Mouse (Mus musculus) heart, postnatal 0 days (tissue): ENCODE measurements around the gene Spsb1. TPM values are rescaled to one million over a fixed set of nuclear protein-coding genes. Genes with fewer than 3 reads are reported as not detected.

Source experiments
- ATAC-seq: fragments of 200-750 bp; cut with Nextera tagmentation; 2 replicates; pipeline ENCODE4 v1.8.0; 2017; ENCODE audit warnings: low read depth, moderate number of reproducible peaks, moderate library complexity; ENCODE audit not compliant: insufficient read depth
- DNase-seq: peaks from one replicate; pipeline ENCODE4 v3.0.0-alpha.2; 2016; ENCODE audit warnings: low spot score
- H3K27ac ChIP-seq: fragments of 300-500 bp; sonication (generic); 2 replicates; pipeline ENCODE4 v1.5.1; 2014; ENCODE audit warnings: low read depth, mild to moderate bottlenecking
- H3K27me3 ChIP-seq: fragments of 300-500 bp; sonication (generic); 2 replicates; pipeline ENCODE4 v1.6.1; 2014; ENCODE audit warnings: low read length, mixed read lengths; ENCODE audit not compliant: control insufficient read depth, insufficient read depth
- H3K36me3 ChIP-seq: fragments of 300-500 bp; sonication (generic); replicated peaks from 2 replicates; pipeline ENCODE4 v1.6.1; 2014; ENCODE audit warnings: low read length, mixed read lengths; ENCODE audit not compliant: control insufficient read depth, insufficient read depth
- H3K4me1 ChIP-seq: fragments of 300-500 bp; sonication (generic); 2 replicates; pipeline ENCODE4 v1.6.1; 2014; ENCODE audit warnings: antibody characterized with exemption; ENCODE audit not compliant: control insufficient read depth, insufficient read depth
- H3K4me2 ChIP-seq: fragments of 300-500 bp; sonication (generic); 2 replicates; pipeline ENCODE4 v1.6.1; 2014; ENCODE audit warnings: low read depth, mild to moderate bottlenecking, low read length, moderate library complexity
- H3K4me3 ChIP-seq: fragments of 300-500 bp; sonication (generic); 2 replicates; pipeline ENCODE4 v1.5.1; 2014; ENCODE audit warnings: low read depth, low read length
- H3K9ac ChIP-seq: fragments of 300-500 bp; sonication (generic); replicated peaks from 2 replicates; pipeline ENCODE4 v1.6.1; 2014; ENCODE audit warnings: low read depth, low read length, mixed read lengths
- H3K9me3 ChIP-seq: fragments of 300-500 bp; sonication (generic); replicated peaks from 2 replicates; pipeline ENCODE4 v1.6.1; 2016; ENCODE audit warnings: low read length; ENCODE audit not compliant: control insufficient read depth
- CTCF ChIP-seq: IDR thresholded peaks from 2 replicates; pipeline ENCODE4 v1.5.1; 2016; ENCODE audit warnings: antibody characterized with exemption, control low read depth, low read depth
- EP300 ChIP-seq: IDR thresholded peaks from 2 replicates; pipeline ENCODE4 v1.6.1; 2016; ENCODE audit warnings: antibody characterized with exemption, low read depth
- WGBS: fragments of 180-500 bp; shearing (Covaris S2); extraction: QIAGEN DNeasy Blood & Tissue Kit; methylation state at CpG from one replicate; pipeline ENCODE4 v1.1.7; 2014; 5-methylcytosine and 5-hydroxymethylcytosine counted together
- polyA plus RNA-seq: library from polyadenylated mRNA; unstranded; fragments of >200 nt; fragmentation: Nextera tagmentation; extraction: Ambion mirVana; gene quantifications from 2 replicates; pipeline ENCODE4 v1.2.1, GENCODE M21; 2015
- total RNA-seq: library from RNA; depleted of rRNA; stranded (reverse); fragments of >200 nt; gene quantifications from 2 replicates; pipeline ENCODE4 v1.2.3, GENCODE M21; 2014; ENCODE audit warnings: low replicate concordance

The Spsb1 gene
- total and polyA plus RNA-seq, 2 experiments from 2014 or later = 13.2 to 15.2 TPM

GRCm38 (mm10) chr4:149990212-149990953 is 35.5 kb upstream of the Spsb1 start:
- Histone ChIP-seq H3K4me3 (no peak overlapping the region), H3K9ac (0 out of 2 replicates have a peak overlapping the region, but pooled peaks have one; percentile 5), H3K9me3 (no peaks in the 10 kb centered on the region), H3K4me1 (peaks cover 40% of the 10 kb centered on the region), H3K36me3 (peaks cover 6% of the 10 kb centered on the region), H3K27ac (peak overlapping the region; percentile 43; the same call in 1 of the 2 replicates), H3K4me2 (no peak overlapping the region), H3K27me3 (no peaks in the 10 kb centered on the region)
- 27% methylated on average over 8 of the region's 8 CpGs for WGBS
- ATAC-seq (no peak), DNase-seq (no peak)
- TF ChIP-seq CTCF (no peak), EP300 (no peak)

- Histone ChIP-seq H3K4me2 (peak overlapping the region; percentile 64), H3K27me3 (no peaks in the 10 kb centered on the region), H3K4me3 (peak overlapping the region; percentile 32), H3K9me3 (no peaks in the 10 kb centered on the region), H3K36me3 (peaks cover under 1% of the 10 kb centered on the region; the same call in 1 of the 2 replicates), H3K9ac (peak overlapping the region; percentile 21; the same call in 1 of the 2 replicates), H3K4me1 (peaks cover 40% of the 10 kb centered on the region), H3K27ac (peak overlapping the region; percentile 61)
- DNase-seq = peak; percentile 93
- peak; percentile 84 for ATAC-seq
- 5% methylated on average over 21 of the region's 21 CpGs for WGBS
- no peak for TF ChIP-seq CTCF
- no peak for TF ChIP-seq EP300
These were observed 34.2 kb upstream of the Spsb1 start for GRCm38 (mm10) chr4:149988931-149989556.

GRCm38 (mm10) chr4:149988301-149988700 is 33.5 kb upstream of the Spsb1 start:
- peaks cover 8% of the 10 kb centered on the region; the same call in 1 of the 2 replicates for H3K36me3 ChIP-seq
- H3K9me3 ChIP-seq = no peaks in the 10 kb centered on the region
- H3K4me2 ChIP-seq = peak overlapping the region; percentile 64
- no peak overlapping the region for H3K9ac ChIP-seq
- peak overlapping the region; percentile 61 for H3K27ac ChIP-seq
- ATAC-seq (no peak), DNase-seq (no peak)
- TF ChIP-seq CTCF (no peak), EP300 (no peak)
- peaks cover 33% of the 10 kb centered on the region for H3K4me1 ChIP-seq
- 62% methylated on average over 6 of the region's 6 CpGs for WGBS
- no peaks in the 10 kb centered on the region for H3K27me3 ChIP-seq
- peak overlapping the region; percentile 32; the same call in 1 of the 2 replicates for H3K4me3 ChIP-seq

GRCm38 (mm10) chr4:149986671-149987417 is 32.0 kb upstream of the Spsb1 start:
- H3K27ac ChIP-seq = no peak overlapping the region
- peaks cover 32% of the 10 kb centered on the region for H3K4me1 ChIP-seq
- no peak overlapping the region for H3K4me2 ChIP-seq
- H3K4me3 ChIP-seq = no peak overlapping the region
- 83% methylated on average over 10 of the region's 10 CpGs for WGBS
- peaks cover 18% of the 10 kb centered on the region for H3K36me3 ChIP-seq
- ATAC-seq (no peak), DNase-seq (no peak)
- H3K9me3 ChIP-seq = no peaks in the 10 kb centered on the region
- H3K27me3 ChIP-seq = no peaks in the 10 kb centered on the region
- no peak for TF ChIP-seq EP300
- no peak for TF ChIP-seq CTCF
- no peak overlapping the region for H3K9ac ChIP-seq

- Histone ChIP-seq H3K9ac (no peak overlapping the region), H3K4me2 (no peak overlapping the region), H3K4me3 (no peak overlapping the region), H3K4me1 (peaks cover 14% of the 10 kb centered on the region), H3K9me3 (no peaks in the 10 kb centered on the region), H3K27ac (no peak overlapping the region), H3K36me3 (peaks cover 32% of the 10 kb centered on the region), H3K27me3 (no peaks in the 10 kb centered on the region)
- no peak for DNase-seq
- 88% methylated on average over 23 of the region's 23 CpGs for WGBS
- no peak for TF ChIP-seq EP300
- no peak for TF ChIP-seq CTCF
- no peak for ATAC-seq
These were observed 29.2 kb upstream of the Spsb1 start for GRCm38 (mm10) chr4:149983921-149984645.
